Mouse (Mus musculus): ENCODE data around the gene Tbc1d22b. TPM values are rescaled to one million over a fixed set of nuclear protein-coding genes. Genes with fewer than 3 reads are reported as not detected.

Tbc1d22b gene
- polyA plus RNA-seq, 1 experiment from 2014 or later, result 21.3 TPM

- 54% methylated on average over 8 of the region's 8 CpGs for WGBS
- Histone ChIP-seq H3K9me3 (no peaks in the 10 kb centered on the region), H3K4me3 (peak overlapping the region; percentile 99), H3K36me3 (no peaks in the 10 kb centered on the region), H3K4me1 (replicated peaks) (peaks cover 28% of the 10 kb centered on the region), H3K27ac (peak overlapping the region; percentile 96; the same call in 1 of the 2 replicates), H3K27me3 (ENCODE audit: insufficient read depth, poor library complexity, severe bottlenecking) (no peaks in the 10 kb centered on the region)
- no peak for DNase-seq (ENCODE audit: low spot score)
Measured at GRCm38 (mm10) chr17:29548994-29549393, 591 bp upstream of the Tbc1d22b start.

GRCm38 (mm10) chr17:29551019-29551418 is 1.4 kb downstream of the Tbc1d22b start:
- 0 out of 2 replicates have a peak, but pooled peaks cover 5% of the 10 kb centered on the region for H3K36me3 ChIP-seq
- DNase-seq (ENCODE audit: low spot score), result no peak
- peaks cover 28% of the 10 kb centered on the region for H3K4me1 ChIP-seq (replicated peaks)
- H3K9me3 ChIP-seq, result no peaks in the 10 kb centered on the region
- WGBS, result 67% methylated on average over 6 of the region's 6 CpGs
- H3K4me3 ChIP-seq, result peak overlapping the region; percentile 99; the same call in 1 of the 2 replicates
- H3K27me3 ChIP-seq (ENCODE audit: insufficient read depth, poor library complexity, severe bottlenecking), result no peaks in the 10 kb centered on the region
- no peak overlapping the region for H3K27ac ChIP-seq

- 94% methylated on average over 5 of the region's 5 CpGs for WGBS
- Histone ChIP-seq H3K36me3 (peaks cover 9% of the 10 kb centered on the region; the same call in 1 of the 2 replicates), H3K27me3 (ENCODE audit: insufficient read depth, poor library complexity, severe bottlenecking) (no peaks in the 10 kb centered on the region), H3K27ac (no peak within 1 kb of the TSS), H3K9me3 (no peaks in the 10 kb centered on the region), H3K4me3 (no peak within 1 kb of the TSS), H3K4me1 (replicated peaks) (peaks cover 31% of the 10 kb centered on the region)
- DNase-seq (ENCODE audit: low spot score), result no peak
Measured at GRCm38 (mm10) chr17:29552162-29552732, 2.7 kb downstream of the Tbc1d22b start, which contains the start of gene Tmem217. Gene Tmem217, minus strand, starts transcription at chr17:29552385.

GRCm38 (mm10) chr17:29554176-29554575 is 4.6 kb downstream of the Tbc1d22b start:
- H3K4me1 ChIP-seq (replicated peaks), result peaks cover 34% of the 10 kb centered on the region
- H3K27ac ChIP-seq, result no peak overlapping the region
- no peaks in the 10 kb centered on the region for H3K27me3 ChIP-seq (ENCODE audit: insufficient read depth, poor library complexity, severe bottlenecking)
- no peaks in the 10 kb centered on the region for H3K9me3 ChIP-seq
- DNase-seq (ENCODE audit: low spot score), result no peak
- peaks cover 17% of the 10 kb centered on the region for H3K36me3 ChIP-seq
- no peak overlapping the region for H3K4me3 ChIP-seq

GRCm38 (mm10) chr17:29556456-29556855 is 6.9 kb downstream of the Tbc1d22b start:
- H3K9me3 ChIP-seq, result 0 out of 2 replicates have a peak, but pooled peaks cover 5% of the 10 kb centered on the region
- H3K4me1 ChIP-seq (replicated peaks), result peaks cover 12% of the 10 kb centered on the region
- no peaks in the 10 kb centered on the region for H3K27me3 ChIP-seq (ENCODE audit: insufficient read depth, poor library complexity, severe bottlenecking)
- no peak overlapping the region for H3K4me3 ChIP-seq
- H3K36me3 ChIP-seq, result peaks cover 28% of the 10 kb centered on the region
- 94% methylated on average over 10 of the region's 10 CpGs for WGBS
- DNase-seq (ENCODE audit: low spot score), result no peak
- no peak overlapping the region for H3K27ac ChIP-seq

GRCm38 (mm10) chr17:29556893-29557292 is 7.3 kb downstream of the Tbc1d22b start:
- peaks cover 10% of the 10 kb centered on the region for H3K4me1 ChIP-seq (replicated peaks)
- no peak for DNase-seq (ENCODE audit: low spot score)
- H3K36me3 ChIP-seq, result peaks cover 28% of the 10 kb centered on the region
- WGBS, result 91% methylated on average over 7 of the region's 7 CpGs
- H3K27me3 ChIP-seq (ENCODE audit: insufficient read depth, poor library complexity, severe bottlenecking), result no peaks in the 10 kb centered on the region
- no peak overlapping the region for H3K27ac ChIP-seq
- 0 out of 2 replicates have a peak, but pooled peaks cover 5% of the 10 kb centered on the region for H3K9me3 ChIP-seq
- no peak overlapping the region for H3K4me3 ChIP-seq

- Histone ChIP-seq H3K27me3 (ENCODE audit: insufficient read depth, poor library complexity, severe bottlenecking) (no peaks in the 10 kb centered on the region), H3K4me1 (replicated peaks) (peaks cover 10% of the 10 kb centered on the region), H3K36me3 (peaks cover 28% of the 10 kb centered on the region), H3K9me3 (0 out of 2 replicates have a peak, but pooled peaks cover 5% of the 10 kb centered on the region), H3K27ac (no peak overlapping the region), H3K4me3 (no peak overlapping the region)
- WGBS, result 85% methylated on average over 5 of the region's 5 CpGs
- DNase-seq (ENCODE audit: low spot score), result no peak
Measured at GRCm38 (mm10) chr17:29558476-29558875, 8.9 kb downstream of the Tbc1d22b start.

- H3K36me3 ChIP-seq, result peaks cover 66% of the 10 kb centered on the region
Measured at GRCm38 (mm10) chr17:29565521-29565920, 15.9 kb downstream of the Tbc1d22b start.

GRCm38 (mm10) chr17:29568435-29568834 is 18.9 kb downstream of the Tbc1d22b start:
- Histone ChIP-seq H3K27me3 (ENCODE audit: insufficient read depth, poor library complexity, severe bottlenecking) (no peaks in the 10 kb centered on the region), H3K27ac (no peak overlapping the region), H3K36me3 (peaks cover 95% of the 10 kb centered on the region), H3K4me3 (no peak overlapping the region), H3K4me1 (replicated peaks) (no peaks in the 10 kb centered on the region), H3K9me3 (no peaks in the 10 kb centered on the region)
- DNase-seq (ENCODE audit: low spot score), result no peak
- WGBS, result 86% methylated on average over 15 of the region's 15 CpGs

More at GRCm38 (mm10) chr17:29565521-29565920, 15.9 kb downstream of the Tbc1d22b start:
- WGBS, result 98% methylated on average over 5 of the region's 5 CpGs
- no peak overlapping the region for H3K27ac ChIP-seq
- no peaks in the 10 kb centered on the region for H3K27me3 ChIP-seq (ENCODE audit: insufficient read depth, poor library complexity, severe bottlenecking)
- DNase-seq (ENCODE audit: low spot score), result no peak
- H3K4me1 ChIP-seq (replicated peaks), result no peaks in the 10 kb centered on the region
- no peak overlapping the region for H3K4me3 ChIP-seq
- H3K9me3 ChIP-seq, result no peaks in the 10 kb centered on the region

- H3K36me3 ChIP-seq, result peaks cover 97% of the 10 kb centered on the region
- H3K4me3 ChIP-seq, result no peak overlapping the region
- no peak overlapping the region for H3K27ac ChIP-seq
- H3K9me3 ChIP-seq, result no peaks in the 10 kb centered on the region
- H3K4me1 ChIP-seq (replicated peaks), result no peaks in the 10 kb centered on the region
- no peak for DNase-seq (ENCODE audit: low spot score)
- no peaks in the 10 kb centered on the region for H3K27me3 ChIP-seq (ENCODE audit: insufficient read depth, poor library complexity, severe bottlenecking)
- WGBS, result 86% methylated on average over 6 of the region's 6 CpGs
Measured at GRCm38 (mm10) chr17:29569831-29570230, 20.2 kb downstream of the Tbc1d22b start.

GRCm38 (mm10) chr17:29579579-29580126 is 30.1 kb downstream of the Tbc1d22b start:
- Histone ChIP-seq H3K36me3 (peaks cover 89% of the 10 kb centered on the region), H3K4me3 (no peak overlapping the region), H3K4me1 (replicated peaks) (no peaks in the 10 kb centered on the region), H3K27ac (no peak overlapping the region), H3K9me3 (no peaks in the 10 kb centered on the region), H3K27me3 (ENCODE audit: insufficient read depth, poor library complexity, severe bottlenecking) (no peaks in the 10 kb centered on the region)
- no peak for DNase-seq (ENCODE audit: low spot score)
- 88% methylated on average over 4 of the region's 4 CpGs for WGBS

- Histone ChIP-seq H3K36me3 (peaks cover 74% of the 10 kb centered on the region), H3K9me3 (no peaks in the 10 kb centered on the region), H3K4me1 (replicated peaks) (0 out of 2 replicates have a peak, but pooled peaks cover under 1% of the 10 kb centered on the region), H3K27me3 (ENCODE audit: insufficient read depth, poor library complexity, severe bottlenecking) (no peaks in the 10 kb centered on the region), H3K4me3 (no peak overlapping the region), H3K27ac (no peak overlapping the region)
- 88% methylated on average over 5 of the region's 5 CpGs for WGBS
- no peak for DNase-seq (ENCODE audit: low spot score)
Measured at GRCm38 (mm10) chr17:29583569-29583968, 34.0 kb downstream of the Tbc1d22b start.

- Histone ChIP-seq H3K9me3 (no peaks in the 10 kb centered on the region), H3K4me1 (replicated peaks) (peaks cover 8% of the 10 kb centered on the region), H3K27me3 (ENCODE audit: insufficient read depth, poor library complexity, severe bottlenecking) (no peaks in the 10 kb centered on the region), H3K27ac (no peak overlapping the region), H3K36me3 (peaks cover 66% of the 10 kb centered on the region), H3K4me3 (no peak overlapping the region)
- no peak for DNase-seq (ENCODE audit: low spot score)
- WGBS, result 85% methylated on average over 5 of the region's 5 CpGs
Measured at GRCm38 (mm10) chr17:29584306-29584705, 34.7 kb downstream of the Tbc1d22b start.

All from hindbrain, embryonic 10.5 days (tissue).